Mouse (Mus musculus) bone marrow, adult 2 months (tissue): ENCODE results near the gene Rps6kb2. TPM values are rescaled to one million over a fixed set of nuclear protein-coding genes. Genes with fewer than 3 reads are reported as not detected.

ENCODE experiments used
- H3K27ac ChIP-seq: fragments of 200-500 bp; 2 replicates; pipeline ENCODE4 v1.5.1; 2012; ENCODE audit warnings: low read depth, mild to moderate bottlenecking, control low read depth, inconsistent platforms, low read length; ENCODE audit not compliant: control insufficient read depth, poor library complexity, insufficient read depth
- H3K4me1 ChIP-seq: fragments of 200-500 bp; 2 replicates; pipeline ENCODE4 v1.6.1; 2011; ENCODE audit warnings: low read length; ENCODE audit not compliant: control insufficient read depth, insufficient read depth
- H3K4me3 ChIP-seq: fragments of 200-500 bp; replicated peaks from 2 replicates; pipeline ENCODE3; 2011; ENCODE audit warnings: mild to moderate bottlenecking, low read depth, low read length, control low read depth; ENCODE audit not compliant: control insufficient read depth
- CTCF ChIP-seq: fragments of 200-500 bp; IDR thresholded peaks from 2 replicates; pipeline ENCODE4 v1.5.1; 2011; ENCODE audit warnings: low read length, control low read depth; ENCODE audit not compliant: control insufficient read depth, insufficient read depth
- POLR2A ChIP-seq: fragments of 200-500 bp; IDR thresholded peaks from 2 replicates; pipeline ENCODE4 v1.6.1; 2011; ENCODE audit warnings: low read depth, mild to moderate bottlenecking, control low read depth, low read length, borderline replicate concordance; ENCODE audit not compliant: control insufficient read depth
- WGBS: fragments of 180-500 bp; shearing (Covaris S2); methylation state at CpG from one replicate; pipeline ENCODE4 v1.1.7; 2018; 5-methylcytosine and 5-hydroxymethylcytosine counted together
- polyA plus RNA-seq: library from polyadenylated mRNA; stranded (reverse); fragments of >200 nt; gene quantifications from 2 replicates; pipeline ENCODE4 v1.2.4, GENCODE M21; 2011; ENCODE audit warnings: low replicate concordance; ENCODE audit not compliant: missing spikeins, insufficient read depth, insufficient read length

The Rps6kb2 gene
- polyA plus RNA-seq, 1 experiment: 86.1 TPM

GRCm38 (mm10) chr19:4154437-4155222 is 8.5 kb downstream of the Rps6kb2 start:
- TF ChIP-seq CTCF (no peak), POLR2A (peak; percentile 73)
- H3K4me3 ChIP-seq: peak overlapping the region; percentile 76
- 5% methylated on average over 13 of the region's 13 CpGs for WGBS
- peaks cover 4% of the 10 kb centered on the region for H3K4me1 ChIP-seq
- H3K27ac ChIP-seq: peak overlapping the region; percentile 95

GRCm38 (mm10) chr19:4153232-4153654 is 9.9 kb downstream of the Rps6kb2 start, which contains the start of gene Ptprcap:
Gene Ptprcap (plus strand): TSS chr19:4153604.
- H3K4me1 ChIP-seq: peaks cover 4% of the 10 kb centered on the region
- H3K27ac ChIP-seq: peak within 1 kb of the TSS; percentile 95
- 92% methylated on average over 11 of the region's 11 CpGs for WGBS
- no peak within 1 kb of the TSS for H3K4me3 ChIP-seq
- no peak for TF ChIP-seq CTCF
- no peak for TF ChIP-seq POLR2A

GRCm38 (mm10) chr19:4152445-4153231 is 10.5 kb downstream of the Rps6kb2 start:
- Histone ChIP-seq H3K27ac (no peak overlapping the region), H3K4me3 (no peak overlapping the region), H3K4me1 (peaks cover 7% of the 10 kb centered on the region)
- 89% methylated on average over 8 of the region's 8 CpGs for WGBS
- TF ChIP-seq POLR2A (no peak), CTCF (no peak)

- peaks cover 11% of the 10 kb centered on the region for H3K4me1 ChIP-seq
- TF ChIP-seq CTCF (no peak), POLR2A (no peak)
Measured at GRCm38 (mm10) chr19:4151898-4152297, 11.3 kb downstream of the Rps6kb2 start.

GRCm38 (mm10) chr19:4151488-4151860 is 11.7 kb downstream of the Rps6kb2 start:
- Histone ChIP-seq H3K4me3 (no peak overlapping the region), H3K27ac (no peak overlapping the region), H3K4me1 (peaks cover 11% of the 10 kb centered on the region)
- WGBS: 69% methylated on average over 5 of the region's 5 CpGs
- TF ChIP-seq POLR2A: no peak
- TF ChIP-seq CTCF: no peak

More at GRCm38 (mm10) chr19:4151898-4152297, 11.3 kb downstream of the Rps6kb2 start:
- 92% methylated on average over 5 of the region's 5 CpGs for WGBS
- H3K27ac ChIP-seq: no peak overlapping the region
- no peak overlapping the region for H3K4me3 ChIP-seq

GRCm38 (mm10) chr19:4150567-4151487 is 12.3 kb downstream of the Rps6kb2 start:
- TF ChIP-seq POLR2A: no peak
- TF ChIP-seq CTCF: no peak
- H3K4me3 ChIP-seq: no peak overlapping the region
- 89% methylated on average over 22 of the region's 22 CpGs for WGBS
- H3K27ac ChIP-seq: no peak overlapping the region
- peaks cover 11% of the 10 kb centered on the region for H3K4me1 ChIP-seq

- no peak overlapping the region for H3K27ac ChIP-seq
- TF ChIP-seq POLR2A (no peak), CTCF (no peak)
- H3K4me3 ChIP-seq: no peak overlapping the region
- H3K4me1 ChIP-seq: peaks cover 11% of the 10 kb centered on the region
- 88% methylated on average over 17 of the region's 17 CpGs for whole genome bisulfite sequencing
Measured at GRCm38 (mm10) chr19:4149764-4150461, 13.2 kb downstream of the Rps6kb2 start.
